Mouse (Mus musculus): ENCODE data around the gene Gm20388.

GRCm38 (mm10) chr8:120343582-120343981 is 432.9 kb downstream of the Gm20388 start:
- TF ChIP-seq CTCF (IDR thresholded peaks at IDR 0.05; ENCODE audit: extremely low read depth, insufficient read depth, low read length): no peak
- no peak for TF ChIP-seq POLR2A (IDR thresholded peaks at IDR 0.05; ENCODE audit: extremely low read depth, insufficient read depth, low read length)

Data from cortical plate, adult 2 months (tissue).